Mouse (Mus musculus) telencephalon, adult 2 months (tissue): Measurements from ENCODE around the gene Terf2.
A peak's percentile ranks its signal among the peaks of the same experiment; 100 is the strongest.
"Not testable (repeated sequence)": the region's sequence is repeated elsewhere in the genome, so short reads cannot be mapped to it uniquely, and the experiment has no call there.

Source experiments
- DNase-seq: peaks from one replicate; pipeline ENCODE4 v3.0.0-alpha.2; 2011; ENCODE audit warnings: low read depth, low spot score

Terf2 gene

DNA sequence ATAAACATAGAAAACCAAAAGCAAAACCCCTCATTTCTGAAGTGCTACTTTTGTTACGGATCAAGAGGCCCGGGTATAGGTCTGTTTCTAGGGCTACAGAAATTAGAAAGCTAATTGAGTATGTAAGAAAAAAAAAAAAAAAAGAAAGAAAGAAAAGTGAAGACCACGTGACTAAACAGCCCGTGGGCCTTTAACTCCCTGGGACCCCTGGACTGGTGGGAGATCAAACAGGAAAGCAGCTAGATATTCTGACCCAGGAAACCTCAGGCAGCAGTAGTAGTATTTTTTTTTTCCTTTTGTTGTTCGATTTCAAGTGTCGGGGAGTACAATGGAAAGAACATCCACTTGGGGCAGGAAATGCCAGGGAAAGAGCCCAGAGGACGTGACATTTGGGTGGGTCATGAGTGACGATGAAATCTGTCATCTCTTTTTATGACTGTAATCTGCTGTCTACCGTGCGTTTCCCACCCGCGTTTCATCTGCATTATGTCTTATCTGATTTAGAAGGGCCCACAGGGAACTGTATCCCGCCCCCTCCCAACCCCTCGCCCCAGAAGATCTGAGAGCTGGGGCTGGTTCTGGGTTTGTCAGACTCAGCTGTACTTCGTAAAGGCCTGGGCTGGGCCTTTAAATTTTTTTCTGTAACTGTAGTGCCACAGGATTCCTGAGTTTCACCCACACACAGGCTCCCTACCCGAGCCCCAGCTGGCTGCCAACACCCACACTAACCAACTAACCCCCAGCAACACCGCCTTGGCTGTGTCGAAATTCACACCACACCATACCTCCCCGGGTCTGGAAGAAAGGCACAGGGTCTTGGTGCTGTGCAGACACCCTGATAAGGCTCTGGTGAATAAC, 18.0 kb upstream of the Terf2 start:
- peak; percentile 47 for DNase-seq

DNA sequence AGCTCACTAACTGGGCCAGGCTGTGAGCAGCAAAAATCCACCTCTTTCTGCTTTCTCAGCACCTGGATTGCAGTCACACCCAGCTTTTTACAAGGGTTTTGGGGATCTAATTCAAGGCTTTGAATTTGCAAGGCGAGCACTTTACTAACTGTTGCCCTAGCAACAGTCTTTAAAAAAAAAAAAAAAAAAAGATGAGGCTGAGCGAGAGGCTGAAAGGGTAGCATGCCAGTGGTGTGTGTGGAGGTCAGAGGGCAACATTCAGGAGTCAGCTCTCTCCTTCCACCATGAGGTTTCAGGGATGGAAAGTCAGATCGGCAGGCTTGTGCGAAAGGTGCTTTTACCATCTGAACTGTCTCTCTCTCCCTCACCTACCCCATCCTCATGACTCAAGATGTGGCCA, 16.9 kb upstream of the Terf2 start:
- no peak for DNase-seq

GRCm38 (mm10) chr8:107111340-107112105, 15.2 kb upstream of the Terf2 start:
- DNase-seq: no peak

DNA sequence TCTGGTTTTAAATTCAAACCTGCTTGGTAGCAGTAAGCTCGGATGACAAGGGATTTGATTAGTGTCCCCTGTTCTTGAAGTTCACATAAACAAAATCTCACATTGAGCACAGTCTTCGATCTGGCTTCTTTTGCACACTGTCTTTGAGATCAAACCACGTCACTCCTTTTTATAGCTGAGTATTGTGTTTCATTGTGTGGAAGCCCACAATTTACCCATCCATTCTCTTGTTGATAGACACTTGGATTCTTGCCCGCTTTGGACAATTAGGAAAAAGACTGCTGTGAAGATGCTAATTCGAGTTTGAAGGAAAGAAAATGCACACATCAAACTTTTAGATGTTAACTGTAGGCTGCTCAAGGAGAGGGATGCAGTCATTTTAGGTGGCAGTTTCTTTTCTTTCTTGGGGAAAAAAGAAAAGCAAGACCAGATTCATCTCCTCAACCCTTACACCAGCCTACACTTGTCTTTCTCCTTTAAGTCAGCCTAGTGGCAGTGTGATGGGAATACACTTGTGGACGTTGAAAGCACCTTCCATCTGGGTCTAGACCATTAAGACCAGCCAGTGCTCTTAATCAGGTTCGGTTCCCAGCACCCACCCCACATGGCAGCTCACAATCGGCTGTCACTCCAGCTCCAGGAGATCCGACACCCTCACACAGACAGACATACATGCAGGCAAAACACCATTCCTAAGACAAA, 14.4 kb upstream of the Terf2 start:
- DNase-seq: no peak

- no peak for DNase-seq
Observed at GRCm38 (mm10) chr8:107109816-107110435, 13.6 kb upstream of the Terf2 start.

GRCm38 (mm10) chr8:107108978-107109720, 12.8 kb upstream of the Terf2 start:
- no peak for DNase-seq

DNA sequence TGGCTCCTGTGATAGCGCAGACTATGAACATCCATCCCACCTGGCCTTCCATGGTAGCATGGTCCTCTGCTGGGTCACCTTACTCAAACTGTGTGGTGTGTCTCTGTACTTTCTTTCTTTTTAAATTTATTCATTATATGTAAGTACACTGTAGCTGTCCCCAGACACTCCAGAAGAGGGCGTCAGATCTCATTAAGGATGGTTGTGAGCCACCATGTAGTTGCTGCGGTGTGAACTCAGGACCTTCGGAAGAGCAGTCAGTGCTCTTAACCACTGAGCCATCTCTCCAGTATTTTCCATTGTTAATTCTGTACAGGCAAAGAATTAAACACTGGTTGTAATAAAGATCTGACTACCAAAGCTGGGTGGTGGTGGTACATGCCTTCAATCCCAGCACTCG, 11.7 kb upstream of the Terf2 start:
- DNase-seq: not testable (repeated sequence)

DNA sequence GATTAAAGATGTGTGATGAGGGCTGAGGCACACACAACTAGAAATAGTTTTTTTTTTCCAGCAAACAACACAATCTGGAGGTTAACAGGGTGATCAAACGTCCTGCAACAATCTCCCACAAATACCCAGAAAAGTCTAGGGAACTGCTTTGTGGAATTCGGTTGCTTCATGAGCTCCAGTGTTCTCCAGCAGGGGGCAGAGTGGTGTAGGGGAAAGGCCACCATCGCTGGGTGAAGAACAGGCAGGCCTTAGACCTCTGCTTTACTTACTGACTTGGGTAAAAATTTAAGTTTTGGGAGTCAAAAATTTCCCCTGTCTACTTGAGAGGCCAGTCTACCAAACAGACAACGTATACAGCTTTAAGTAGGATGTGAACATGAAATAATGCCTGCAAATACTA, 8.2 kb upstream of the Terf2 start:
- peak; percentile 38 for DNase-seq

GRCm38 (mm10) chr8:107100635-107101034, 4.3 kb upstream of the Terf2 start:
- no peak for DNase-seq

DNA sequence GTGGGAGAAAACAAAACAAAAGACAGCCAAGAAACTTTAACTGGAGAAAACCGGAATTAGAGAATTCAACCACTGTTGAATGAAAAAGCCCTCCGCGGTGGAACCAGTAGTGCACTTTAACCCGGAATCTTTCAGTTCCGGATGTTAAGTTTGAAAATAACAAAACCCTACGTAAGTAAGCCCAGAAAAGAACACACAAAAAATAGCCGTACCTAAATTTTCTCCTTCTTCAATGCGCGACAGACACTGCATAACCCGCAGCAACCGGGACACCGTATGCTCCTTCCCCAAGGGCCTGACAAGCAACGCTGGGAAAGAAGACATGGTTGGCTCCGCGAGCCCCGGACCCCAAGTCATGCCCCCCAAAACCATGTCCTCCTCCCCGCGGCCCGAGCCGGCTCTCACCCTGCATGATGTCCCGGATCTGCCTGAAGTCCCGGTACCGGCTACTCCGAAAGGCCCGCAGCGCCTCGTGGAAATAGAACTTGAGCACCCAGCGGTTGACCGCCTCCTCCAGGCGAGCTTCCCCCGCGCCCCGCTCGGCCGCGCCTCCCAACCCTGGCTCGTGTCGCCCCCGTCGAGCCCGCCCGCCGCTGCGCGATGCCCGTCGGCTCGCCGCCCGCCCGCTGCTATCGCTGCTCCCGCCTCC, 506 bp downstream of the Terf2 start:
- peak; percentile 35 for DNase-seq

DNA sequence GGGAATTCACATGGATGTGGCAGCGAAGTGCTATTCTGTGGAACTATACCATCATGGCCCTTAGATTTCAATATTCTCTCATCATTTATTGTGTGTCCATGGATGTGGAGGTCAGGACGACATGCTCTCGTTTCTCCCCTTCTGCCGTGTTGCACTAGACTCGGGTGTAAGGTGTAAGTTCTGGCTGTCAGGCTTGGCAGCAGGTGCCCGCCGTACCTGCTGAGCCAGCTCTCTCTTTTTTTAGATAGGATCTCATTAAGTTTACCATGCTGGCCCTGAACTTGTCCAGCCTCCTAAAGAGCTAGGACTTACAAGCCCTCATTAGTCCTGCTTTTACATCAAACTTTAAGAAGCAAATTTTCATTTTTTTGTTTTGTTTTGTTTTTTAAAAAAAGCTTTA, 5.8 kb downstream of the Terf2 start:
- DNase-seq: no peak

- DNase-seq: no peak
Observed at GRCm38 (mm10) chr8:107088526-107089063, 7.8 kb downstream of the Terf2 start.

GRCm38 (mm10) chr8:107086018-107086417, 10.3 kb downstream of the Terf2 start:
- DNase-seq: no peak

- DNase-seq: no peak
Observed at GRCm38 (mm10) chr8:107085358-107085757, 11.0 kb downstream of the Terf2 start.

DNA sequence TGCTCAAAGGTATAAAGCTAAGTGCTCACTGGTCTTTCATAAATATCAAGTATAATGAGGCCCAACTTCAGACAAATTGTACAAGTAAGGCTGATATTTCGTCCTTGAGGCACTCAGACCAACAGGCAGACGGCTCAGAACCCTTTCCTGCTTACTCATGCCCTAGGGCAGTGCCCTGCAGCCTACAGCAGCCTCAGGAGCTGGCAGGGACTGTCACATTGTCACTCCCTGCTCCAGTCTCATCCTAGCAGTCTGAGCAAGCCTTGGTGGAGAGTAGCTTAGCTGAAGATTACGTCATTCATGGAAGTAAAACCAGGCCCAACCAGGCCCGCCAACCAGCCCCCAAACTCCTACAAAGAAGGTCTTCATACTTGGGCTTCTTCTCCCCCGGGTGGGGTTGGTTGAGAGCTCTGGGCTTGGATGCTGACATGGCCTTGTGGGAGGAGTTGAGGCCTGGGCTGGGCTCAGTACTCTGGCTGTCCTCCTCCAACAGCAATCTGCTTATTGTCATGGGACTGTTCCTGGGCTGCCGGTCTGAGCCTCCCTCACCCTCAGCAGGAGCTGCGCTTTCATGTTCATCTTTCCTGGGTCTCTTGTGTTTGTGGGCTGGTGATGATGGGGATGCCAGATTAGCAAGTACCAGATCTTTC, 20.0 kb downstream of the Terf2 start:
- no peak for DNase-seq

GRCm38 (mm10) chr8:107074128-107074527, 22.2 kb downstream of the Terf2 start:
- no peak for DNase-seq

DNA sequence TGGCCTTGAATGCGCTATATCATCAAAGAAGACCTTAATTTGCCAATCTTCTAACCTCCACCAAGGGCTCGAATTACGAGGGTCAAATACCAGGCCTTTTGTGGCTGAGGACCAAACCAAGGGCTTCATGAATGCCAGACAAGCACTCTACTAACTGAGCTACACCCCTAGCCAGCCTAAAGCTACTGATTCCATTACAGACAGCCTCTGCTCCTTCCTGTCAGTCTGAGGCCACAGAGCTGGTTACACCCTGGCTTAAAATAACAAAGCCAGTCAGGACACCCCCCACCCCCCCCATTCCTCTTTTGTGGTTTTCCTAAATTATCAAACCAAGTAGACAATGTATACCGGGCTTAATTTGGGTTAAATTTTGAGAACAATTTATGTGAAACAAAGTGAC, 22.6 kb downstream of the Terf2 start:
- DNase-seq: no peak

GRCm38 (mm10) chr8:107065511-107066496, 30.5 kb downstream of the Terf2 start, which contains the start of gene Tmed6:
Gene Tmed6 (minus strand): TSS chr8:107065644.
- no peak for DNase-seq
